Mouse (Mus musculus) retina, adult 2 months (tissue): ENCODE measurements around the gene Cntn2.
A peak's percentile ranks its signal among the peaks of the same experiment; 100 is the strongest.

Source experiments
- DNase-seq: peaks from one replicate; pipeline ENCODE4 v3.0.0-alpha.2; 2012; ENCODE audit warnings: low read depth, low spot score

Gene Cntn2

GRCm38 (mm10) chr1:132542762-132543306, at the start of gene Cntn2:
TSS of gene Cntn2 (minus strand) at chr1:132543256.
- no peak for DNase-seq

GRCm38 (mm10) chr1:132592145-132592544, 49.1 kb upstream of the Cntn2 start:
- no peak for DNase-seq

GRCm38 (mm10) chr1:132591399-132591930, 48.4 kb upstream of the Cntn2 start:
- no peak for DNase-seq

GRCm38 (mm10) chr1:132586679-132587201, 43.7 kb upstream of the Cntn2 start:
- DNase-seq = no peak

- DNase-seq = no peak
Measured at GRCm38 (mm10) chr1:132585376-132585775, 42.3 kb upstream of the Cntn2 start.

- DNase-seq = no peak
Measured at GRCm38 (mm10) chr1:132582998-132583604, 40.0 kb upstream of the Cntn2 start.

GRCm38 (mm10) chr1:132581845-132582839, 39.1 kb upstream of the Cntn2 start:
- DNase-seq = peak; percentile 40

GRCm38 (mm10) chr1:132580063-132580462, 37.0 kb upstream of the Cntn2 start:
- DNase-seq = no peak

GRCm38 (mm10) chr1:132576845-132577244, 33.8 kb upstream of the Cntn2 start:
- no peak for DNase-seq

GRCm38 (mm10) chr1:132572851-132573250, 29.8 kb upstream of the Cntn2 start:
- DNase-seq = no peak

- no peak for DNase-seq
Measured at GRCm38 (mm10) chr1:132571613-132572012, 28.6 kb upstream of the Cntn2 start.

GRCm38 (mm10) chr1:132570906-132571305, 27.9 kb upstream of the Cntn2 start:
- DNase-seq = no peak

- DNase-seq = no peak
Measured at GRCm38 (mm10) chr1:132570068-132570780, 27.2 kb upstream of the Cntn2 start.

GRCm38 (mm10) chr1:132569516-132569915, 26.5 kb upstream of the Cntn2 start:
- DNase-seq = no peak

- DNase-seq = no peak
Measured at GRCm38 (mm10) chr1:132567336-132568125, 24.5 kb upstream of the Cntn2 start.

- DNase-seq = no peak
Measured at GRCm38 (mm10) chr1:132565766-132566165, 22.7 kb upstream of the Cntn2 start.

- DNase-seq = no peak
Measured at GRCm38 (mm10) chr1:132564946-132565345, 21.9 kb upstream of the Cntn2 start.

- DNase-seq = no peak
Measured at GRCm38 (mm10) chr1:132562337-132562795, 19.3 kb upstream of the Cntn2 start.

- no peak for DNase-seq
Measured at GRCm38 (mm10) chr1:132560907-132561700, 18.0 kb upstream of the Cntn2 start.

- no peak for DNase-seq
Measured at GRCm38 (mm10) chr1:132559045-132559444, 16.0 kb upstream of the Cntn2 start.
